Mouse (Mus musculus): ENCODE data around the gene Rtn4ip1.

Rtn4ip1 gene

DNA sequence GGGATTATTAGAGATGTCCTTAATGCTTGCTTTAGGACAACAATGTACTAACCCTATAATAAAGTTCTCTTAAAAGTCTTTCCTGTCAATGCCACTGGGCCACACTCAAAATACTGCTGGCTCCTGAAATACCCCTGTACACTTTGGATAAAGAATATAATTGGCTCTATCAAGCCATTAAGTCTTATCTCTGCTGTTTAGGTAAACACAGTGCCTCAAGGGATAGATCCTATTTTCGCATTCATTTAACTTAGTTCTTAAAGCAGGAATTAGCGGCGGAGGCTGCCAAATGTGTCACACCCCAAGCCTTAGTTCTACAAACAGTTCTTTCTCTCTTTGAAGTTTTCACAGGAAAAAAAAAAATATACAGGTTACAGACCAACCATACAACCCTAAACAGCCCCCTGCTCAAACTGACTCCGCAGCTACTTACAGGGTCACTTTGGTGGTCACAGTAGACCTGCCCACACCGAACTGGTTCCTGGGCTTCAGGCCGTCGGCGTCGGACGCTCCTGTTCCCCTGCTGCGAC lies 101.5 kb downstream of the Rtn4ip1 start:
- no peak for DNase-seq (ENCODE audit: low read depth)

DNA sequence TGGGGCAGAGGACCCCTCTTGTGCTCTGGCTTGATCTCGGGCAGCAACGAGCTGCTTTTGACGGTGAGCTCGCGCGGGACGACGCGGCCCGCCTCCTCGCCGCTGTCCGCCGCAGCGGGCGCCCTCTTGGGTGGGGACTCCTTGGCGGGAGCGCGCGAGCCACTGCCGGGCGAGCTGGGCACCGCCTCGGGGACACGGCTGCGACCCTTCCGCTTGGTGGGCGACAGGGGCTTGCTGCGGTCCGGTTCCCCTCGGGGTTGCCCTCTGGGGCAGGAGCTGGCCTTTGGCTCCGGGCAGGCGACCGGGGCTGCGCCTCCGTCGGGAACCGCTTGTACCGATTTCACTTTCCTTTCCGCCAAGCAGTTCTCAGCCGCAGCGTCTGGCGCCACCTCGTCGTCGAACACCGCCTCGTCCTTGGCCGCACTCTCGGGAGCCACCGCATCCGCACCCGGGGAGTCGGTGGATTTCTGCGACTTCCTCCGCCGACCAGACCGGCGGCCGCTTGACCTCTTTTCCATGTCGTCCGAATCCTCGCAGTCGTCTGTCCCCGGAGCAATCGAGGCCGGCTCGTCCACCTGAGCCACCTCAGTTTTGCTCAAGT lies 102.0 kb downstream of the Rtn4ip1 start:
- DNase-seq (ENCODE audit: low read depth): no peak

DNA sequence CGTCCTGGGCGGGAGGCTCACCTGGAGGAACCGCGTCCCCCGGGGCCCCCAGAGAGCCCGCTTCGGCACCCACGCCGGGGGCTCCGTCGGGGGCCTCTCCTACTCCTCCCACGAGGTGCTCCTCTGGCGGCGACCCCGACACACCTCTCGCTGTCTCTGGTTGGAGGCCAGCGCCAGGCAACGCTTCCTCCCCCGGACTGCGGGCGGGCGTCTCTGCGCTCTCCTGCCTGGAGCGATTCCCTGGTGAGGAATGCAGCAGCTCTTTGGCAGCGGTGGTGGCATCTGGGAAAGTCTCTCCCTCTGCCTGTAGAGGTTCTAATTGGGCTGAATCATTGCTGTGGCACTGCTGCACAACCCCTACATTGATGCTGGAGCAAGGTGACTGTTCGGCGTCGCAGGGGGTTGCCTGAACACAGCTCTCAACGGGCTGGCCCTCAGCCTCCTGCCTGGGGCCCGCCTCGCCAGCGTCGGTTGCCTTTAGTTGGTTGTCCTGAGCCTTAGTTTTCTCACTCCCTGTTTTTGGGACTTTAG lies 102.7 kb downstream of the Rtn4ip1 start:
- no peak for DNase-seq (ENCODE audit: low read depth)

DNA sequence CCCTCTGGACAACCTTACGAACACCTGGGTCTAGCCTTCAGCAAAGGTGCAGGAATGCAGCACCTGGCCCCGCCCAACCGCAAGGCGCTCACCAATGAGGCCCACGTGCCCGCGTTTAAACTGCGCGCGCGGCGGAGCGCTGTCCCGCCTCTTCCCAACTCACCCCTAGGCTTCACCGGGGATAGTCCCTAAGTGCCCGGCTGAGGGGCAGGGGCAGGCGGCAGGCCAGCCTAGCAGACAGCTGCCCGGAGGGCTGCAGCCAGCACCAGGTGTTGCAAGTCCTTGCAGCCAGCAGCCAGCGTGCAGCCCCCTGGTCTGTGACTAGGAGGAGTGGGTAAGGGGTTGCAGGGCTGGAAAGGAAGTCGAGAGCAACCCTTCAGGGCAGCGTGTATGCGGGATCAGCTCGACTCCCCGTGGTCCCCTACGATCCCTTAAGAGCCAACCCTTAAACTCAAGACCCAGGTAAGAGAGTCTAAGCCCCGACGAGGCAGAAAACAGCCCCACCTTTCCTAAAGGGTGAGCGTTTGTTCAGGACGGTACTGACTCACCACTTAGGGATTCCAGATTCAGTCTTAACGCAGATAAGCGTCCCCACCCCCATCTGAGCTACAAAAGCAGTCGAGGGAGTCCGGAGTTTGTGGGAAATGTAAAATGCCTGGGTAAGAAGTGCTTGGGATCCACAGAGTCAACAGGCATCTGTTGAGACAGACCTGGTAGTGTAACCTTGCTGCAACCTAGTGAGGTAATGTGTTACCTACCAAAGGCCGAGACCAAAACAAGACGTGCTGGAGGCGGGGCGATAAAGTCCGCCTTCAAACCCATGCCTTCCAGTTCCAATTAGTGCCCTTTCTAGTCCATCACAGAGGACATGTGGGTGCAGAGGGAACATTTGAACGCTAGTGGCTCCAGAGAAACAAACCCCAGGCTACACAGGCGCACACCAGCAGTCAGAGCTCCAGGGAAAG lies 104.4 kb downstream of the Rtn4ip1 start:
- DNase-seq (ENCODE audit: low read depth): no peak

Measured in 416B (cell line).